Mouse (Mus musculus): ENCODE measurements around the gene Prr14l.
"Not testable (repeated sequence)": the region's sequence is repeated elsewhere in the genome, so short reads cannot be mapped to it uniquely, and the experiment has no call there.

The Prr14l gene

DNA sequence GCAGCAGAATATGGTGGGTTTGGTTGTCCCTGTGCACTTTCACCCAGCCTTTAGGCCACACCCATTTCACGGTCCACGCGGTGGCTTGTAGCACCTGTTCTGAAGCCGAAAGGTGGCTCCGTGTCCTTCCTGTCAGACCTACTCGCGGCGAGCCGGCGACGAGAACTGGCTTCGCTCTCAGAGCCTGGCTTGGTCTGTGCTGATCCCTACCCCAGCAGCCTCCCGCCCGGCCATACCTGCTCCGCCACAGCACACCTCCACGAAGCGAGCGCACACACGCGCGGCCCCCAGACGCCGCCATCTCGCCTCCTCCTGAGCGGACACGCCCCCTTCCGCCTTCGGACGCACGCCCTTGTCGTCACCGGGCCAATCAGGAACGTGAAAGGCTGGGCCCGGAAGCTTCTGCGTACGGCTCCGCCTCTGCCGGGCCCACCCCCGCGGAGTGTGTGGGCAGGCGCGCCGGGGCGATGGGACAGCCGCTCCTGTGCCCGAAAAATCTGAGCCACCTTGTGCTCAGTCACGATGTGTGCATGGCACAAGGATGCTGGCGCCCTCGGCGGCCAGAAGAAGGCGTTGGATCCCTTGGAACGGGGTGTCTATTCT lies 68.6 kb downstream of the Prr14l start, which contains the start of gene Pisd:
TSS of gene Pisd (minus strand) at position 334 of the 603 bp plus-strand sequence.
- DNase-seq (ENCODE audit: low spot score in 2 of 2) = peak; percentile 87 to 91

DNA sequence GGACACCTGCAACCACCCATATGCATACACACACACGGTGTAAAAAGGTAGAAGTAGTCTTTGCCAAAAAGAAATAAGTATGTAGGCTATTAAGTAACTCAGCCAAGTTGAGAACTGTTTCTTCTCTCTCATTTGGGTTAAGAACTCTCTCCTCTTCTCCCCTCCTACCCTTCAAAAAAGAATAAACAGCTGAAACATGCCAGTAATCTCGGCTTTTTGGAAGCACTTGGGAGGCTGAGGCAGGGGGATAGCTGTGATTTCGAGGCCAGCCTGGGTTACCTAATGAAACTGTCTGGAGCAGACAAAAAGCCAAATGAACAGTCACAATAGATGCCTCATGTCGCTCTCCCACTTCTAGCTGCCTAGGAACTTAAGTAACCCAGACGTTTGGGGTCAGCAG lies 69.3 kb downstream of the Prr14l start:
- no peak for DNase-seq (ENCODE audit: low spot score in 2 of 2)

DNA sequence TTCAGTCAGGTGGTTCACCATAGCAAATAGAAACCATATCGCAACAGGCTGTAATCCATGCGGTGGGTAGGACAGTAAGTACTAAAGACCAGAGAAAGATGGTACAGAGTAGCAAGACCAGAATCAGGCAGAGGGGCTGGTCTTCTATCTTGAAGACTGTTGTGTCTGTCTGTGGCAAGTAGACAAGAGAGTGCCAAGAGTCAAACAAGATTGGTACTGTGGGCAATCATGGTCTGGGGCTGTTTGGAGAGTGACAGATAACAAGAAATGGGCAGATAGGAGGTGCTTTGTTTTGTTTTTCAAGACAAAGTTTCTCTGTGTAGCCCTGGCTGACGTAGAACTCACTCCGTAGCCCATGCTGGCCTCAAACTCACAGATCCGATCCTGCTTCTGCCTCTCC lies 72.5 kb downstream of the Prr14l start:
- DNase-seq (ENCODE audit: low spot score in 2 of 2) = no peak

DNA sequence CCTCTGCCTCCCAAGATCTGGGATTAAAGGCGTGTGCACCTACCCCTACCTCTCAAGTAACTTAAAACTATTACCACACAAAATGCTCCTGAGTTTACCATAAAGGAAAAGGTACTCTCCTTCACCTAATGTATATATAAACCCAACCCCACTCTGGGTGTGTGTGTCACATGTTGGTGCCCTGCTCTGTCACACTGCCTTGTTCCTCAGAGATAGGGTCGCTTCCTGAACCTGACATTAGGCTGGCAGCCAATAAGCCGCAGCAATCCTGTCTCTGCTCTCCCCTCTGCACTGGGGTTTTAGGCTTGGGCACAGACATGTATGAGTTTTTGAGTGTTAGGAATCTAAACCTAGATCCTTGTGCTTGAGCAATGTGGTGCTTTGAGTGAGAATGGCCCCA lies 75.9 kb downstream of the Prr14l start:
- DNase-seq (ENCODE audit: low spot score in 2 of 2) = no peak

DNA sequence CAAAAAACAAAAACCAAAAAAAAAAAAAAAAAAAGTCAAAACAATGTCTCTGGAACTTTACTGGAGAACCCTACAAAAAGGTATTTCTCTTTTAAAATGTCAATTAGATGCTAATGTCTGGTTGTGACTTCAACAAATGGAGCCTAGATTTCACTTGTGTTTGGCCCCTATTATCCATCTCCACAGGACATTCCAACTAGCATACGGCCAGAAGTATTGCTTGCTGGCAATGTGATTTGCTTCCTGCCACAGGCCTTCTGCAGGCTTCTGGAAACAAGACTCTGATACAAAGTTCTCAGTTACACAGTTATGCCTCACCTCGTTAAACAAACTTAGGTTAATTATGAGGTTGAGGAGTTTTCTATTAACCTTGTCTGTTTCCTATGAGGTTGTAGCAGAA lies 81.7 kb downstream of the Prr14l start:
- no peak for DNase-seq (ENCODE audit: low spot score in 2 of 2)

DNA sequence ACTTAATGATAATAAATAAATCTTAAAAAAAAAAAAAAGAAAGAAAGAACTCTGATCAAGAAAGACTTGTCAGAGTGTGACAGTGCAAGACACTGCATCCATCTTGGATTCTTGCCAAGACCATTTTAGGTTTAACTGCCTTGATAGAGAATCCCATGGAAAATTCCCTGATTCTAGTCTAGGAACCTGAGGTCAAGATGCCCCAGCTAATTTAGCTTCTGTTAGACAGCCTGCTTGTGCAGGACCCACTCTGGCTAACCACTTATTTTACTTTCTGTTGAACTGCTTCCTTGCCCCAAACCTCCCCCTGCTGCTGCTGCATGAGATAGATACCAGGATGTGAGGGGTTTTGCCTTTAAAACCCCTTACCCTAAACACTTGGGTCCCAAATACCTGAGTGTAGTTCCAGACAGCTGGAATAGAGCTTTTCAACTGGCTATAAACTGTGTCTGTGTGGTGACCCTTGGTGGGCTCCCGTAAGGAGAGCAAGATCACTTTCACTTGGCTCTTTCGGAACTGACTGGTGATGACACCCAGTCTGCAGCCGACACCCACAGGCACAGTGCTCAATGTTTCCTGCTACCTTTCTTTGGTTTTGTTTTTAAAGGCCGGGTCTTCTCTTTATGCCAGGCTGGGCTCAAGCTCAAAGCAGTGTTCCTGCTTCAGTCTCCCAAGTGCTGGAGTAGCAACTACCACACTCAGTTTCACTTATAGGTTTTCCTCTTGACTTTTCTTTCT lies 86.3 kb downstream of the Prr14l start:
- DNase-seq (ENCODE audit: low spot score in 2 of 2) = no peak

DNA sequence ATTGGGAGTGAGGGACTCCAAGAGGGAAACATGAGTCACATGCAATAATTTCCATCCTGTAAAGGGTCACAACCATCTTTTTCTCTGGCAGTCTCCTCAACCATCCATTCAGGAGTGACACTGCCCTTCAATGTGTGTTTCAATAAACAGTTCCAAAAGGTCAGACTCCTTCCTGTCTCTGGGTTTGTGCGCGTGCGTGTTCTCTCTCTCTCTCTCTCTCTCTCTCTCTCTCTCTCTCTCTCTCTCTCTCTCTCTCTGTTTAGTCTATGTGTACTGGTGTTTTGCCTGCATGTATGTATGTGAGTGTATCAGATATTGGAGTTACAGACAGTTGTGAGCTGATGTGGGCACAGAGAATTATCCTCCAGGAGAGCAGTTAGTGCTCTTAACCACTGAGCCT lies 87.1 kb downstream of the Prr14l start:
- DNase-seq (ENCODE audit: low spot score in 2 of 2) = no peak

DNA sequence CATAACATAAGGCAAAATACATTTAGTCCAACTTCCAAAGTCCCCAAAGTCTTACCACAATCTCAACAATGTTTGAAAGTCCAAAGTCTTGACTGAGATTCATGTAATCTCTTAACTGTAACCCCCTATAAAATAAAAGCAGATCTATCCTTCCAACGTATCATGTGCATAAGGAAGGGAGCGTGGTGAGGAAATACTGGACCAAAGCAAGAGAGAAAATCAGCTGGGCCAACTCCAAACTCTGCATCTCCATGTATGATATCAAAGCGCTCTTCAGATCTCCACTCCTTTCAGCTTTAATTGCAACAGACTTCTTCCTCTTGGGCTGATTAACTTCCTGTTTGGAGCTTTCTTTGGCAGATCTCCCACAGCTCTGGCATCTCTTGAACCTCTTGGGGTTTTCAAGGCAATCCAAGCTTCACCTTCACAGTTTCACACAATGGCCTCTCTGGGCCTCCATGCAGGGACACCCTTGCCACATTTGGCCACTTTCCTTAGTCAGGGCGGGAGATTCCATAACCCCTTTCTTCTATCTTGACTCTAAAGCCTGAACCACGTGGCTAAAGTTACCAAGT lies 92.4 kb downstream of the Prr14l start:
- no peak for DNase-seq (ENCODE audit: low spot score in 2 of 2)

DNA sequence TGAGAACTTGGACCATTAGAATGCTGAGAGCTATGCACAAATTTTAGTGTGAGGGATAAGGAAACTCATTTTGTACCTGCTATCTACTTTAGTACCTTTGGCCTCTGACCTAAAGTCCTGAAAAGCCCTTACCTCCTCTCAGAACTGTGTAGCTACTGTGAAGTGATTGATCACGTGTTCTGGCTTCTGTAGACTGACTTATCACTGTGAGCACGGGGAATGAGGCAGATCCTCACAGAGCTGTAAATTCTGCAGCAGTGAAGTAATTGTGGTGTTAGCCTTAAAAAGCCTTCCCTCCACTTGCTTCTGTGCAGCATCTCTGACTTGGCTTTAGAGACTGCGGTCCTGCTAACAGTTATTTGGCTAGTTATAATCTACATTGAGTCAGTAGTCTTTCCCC lies 93.3 kb downstream of the Prr14l start:
- no peak for DNase-seq (ENCODE audit: low spot score in 2 of 2)

DNA sequence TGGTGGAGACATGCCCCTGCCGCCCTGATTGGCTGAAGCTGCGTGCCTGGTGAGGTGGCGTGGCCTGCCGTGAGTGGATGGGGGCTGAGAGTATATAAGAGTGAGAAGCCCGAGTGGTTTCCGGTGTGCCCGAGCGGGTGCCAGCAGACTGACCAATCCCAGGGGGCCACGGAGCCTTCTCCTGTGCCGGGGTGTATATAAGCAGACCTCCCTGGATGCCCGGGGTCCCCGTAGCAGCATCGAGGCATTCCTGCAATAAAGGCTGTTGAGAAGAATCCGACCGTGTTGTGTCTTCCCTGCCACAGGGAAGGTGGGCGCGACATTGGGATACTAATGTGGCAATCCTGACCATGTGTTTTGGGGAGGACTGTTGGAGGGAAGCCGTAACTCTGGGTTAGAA lies 93.7 kb downstream of the Prr14l start:
- not testable (repeated sequence) for DNase-seq (ENCODE audit: low spot score in 2 of 2)

DNA sequence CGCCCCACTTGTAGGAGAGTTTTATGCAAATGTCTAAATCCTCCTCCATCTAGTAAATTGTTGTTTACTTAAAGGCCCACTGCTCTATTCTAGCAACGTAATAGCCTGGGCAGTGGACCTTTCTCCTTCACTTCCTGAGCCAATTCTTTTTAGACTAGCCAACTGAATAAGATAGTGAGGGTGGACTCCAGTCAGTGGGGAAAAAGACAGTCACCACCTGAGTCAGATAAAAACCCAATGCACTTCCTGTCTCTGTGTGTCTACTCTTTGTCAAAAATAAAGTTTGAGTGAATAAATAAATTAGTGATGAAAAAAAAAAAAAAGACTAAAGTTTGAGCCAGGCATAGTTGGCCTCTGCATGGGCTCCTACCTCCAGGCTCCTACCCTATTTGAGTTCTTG lies 94.4 kb downstream of the Prr14l start:
- DNase-seq (ENCODE audit: low spot score in 2 of 2) = no peak

DNA sequence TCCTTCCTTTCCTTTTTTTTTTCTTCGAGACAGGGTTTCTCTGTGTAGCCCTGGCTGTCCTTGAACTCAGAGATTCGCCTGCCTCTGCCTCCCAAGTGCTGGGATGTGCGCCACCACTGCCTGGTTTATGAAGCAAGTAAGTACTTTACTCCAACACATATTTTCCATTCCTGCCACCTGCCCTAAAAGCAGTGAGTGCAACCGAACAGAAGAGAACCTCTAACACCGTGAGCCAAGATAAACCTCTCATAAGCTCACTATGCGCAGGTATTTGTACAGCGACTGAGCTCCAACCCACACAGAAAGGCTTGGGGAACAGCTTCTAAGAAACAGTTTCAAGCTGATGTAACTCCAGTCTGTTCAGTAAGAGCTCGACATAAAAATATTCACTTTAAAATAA lies 97.9 kb downstream of the Prr14l start:
- no peak for DNase-seq (ENCODE audit: low spot score in 2 of 2)

DNA sequence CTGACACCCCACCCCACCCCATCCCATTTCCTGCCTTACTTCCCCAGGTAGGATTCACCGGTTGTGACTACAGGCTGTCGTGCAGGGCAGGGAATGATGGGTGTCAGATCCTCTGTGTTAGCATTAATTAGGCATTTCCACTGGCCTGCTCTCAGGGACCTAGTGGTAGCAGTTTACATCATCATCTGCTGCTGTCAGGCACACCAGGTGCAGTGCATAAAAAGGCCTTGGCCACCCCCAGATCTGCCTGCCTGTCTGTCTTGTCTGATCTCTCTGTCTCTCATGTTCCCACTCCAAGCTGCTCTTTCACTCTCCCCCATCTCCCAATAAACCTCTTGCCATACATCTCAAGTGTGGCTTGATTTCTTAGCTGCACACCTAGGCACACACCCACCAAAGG lies 102.3 kb downstream of the Prr14l start:
- no peak for DNase-seq (ENCODE audit: low spot score in 2 of 2)

DNA sequence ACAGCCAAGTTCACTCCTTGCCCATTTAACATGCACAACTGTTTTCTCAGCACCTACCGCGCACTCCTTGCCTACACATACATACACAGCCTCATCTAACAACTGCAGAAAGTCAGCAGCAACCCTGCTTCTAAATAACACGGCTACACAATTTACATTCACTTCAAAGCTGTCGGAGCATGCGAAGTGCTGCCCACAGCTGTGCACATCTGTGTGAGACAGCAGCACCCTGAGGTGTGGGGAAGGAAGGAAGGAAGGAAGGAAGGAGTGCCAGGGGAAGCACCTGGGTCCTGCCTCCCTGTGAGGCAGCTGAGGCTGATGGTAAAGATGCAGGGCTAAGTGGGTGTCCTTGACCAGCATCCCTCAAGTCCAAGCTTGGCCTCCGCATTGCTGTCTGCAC lies 105.1 kb downstream of the Prr14l start:
- no peak for DNase-seq (ENCODE audit: low spot score in 2 of 2)

DNA sequence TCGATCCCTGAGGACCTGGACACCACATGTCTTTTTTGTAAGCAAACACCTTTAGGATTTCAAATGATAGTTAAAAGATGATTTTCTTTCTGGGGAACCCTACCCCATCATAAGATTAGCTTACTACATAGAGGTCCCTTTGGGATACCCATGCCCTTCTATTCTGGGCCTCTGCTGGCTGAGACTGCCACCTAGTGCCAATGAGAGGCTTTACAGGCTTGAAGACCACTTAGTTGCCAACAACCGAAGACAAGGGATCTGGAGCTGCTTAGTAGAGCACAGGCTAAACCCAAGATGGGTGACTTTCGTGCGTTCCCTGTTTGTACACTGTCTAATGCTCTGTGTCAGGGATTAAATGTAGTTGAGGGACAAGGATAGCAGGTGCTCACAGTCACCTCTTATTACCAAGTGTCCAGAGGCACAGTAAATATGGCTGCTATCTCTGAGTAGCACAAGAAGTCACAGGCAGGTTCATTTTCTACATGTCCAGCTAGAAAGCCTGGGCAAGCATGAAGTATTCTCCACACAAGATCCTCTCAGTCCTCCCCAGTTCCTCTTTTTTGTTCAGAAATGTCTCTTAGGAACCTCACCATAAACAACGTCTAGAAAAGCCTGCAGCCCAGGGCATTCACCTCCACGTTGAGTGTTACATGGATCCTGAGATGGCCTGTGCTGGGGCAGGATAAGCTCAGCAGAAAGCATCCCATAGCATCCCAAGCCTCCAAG lies 106.2 kb downstream of the Prr14l start:
- peak in 1 of 2 experiments; percentile 45 for DNase-seq (ENCODE audit: low spot score in 2 of 2)

DNA sequence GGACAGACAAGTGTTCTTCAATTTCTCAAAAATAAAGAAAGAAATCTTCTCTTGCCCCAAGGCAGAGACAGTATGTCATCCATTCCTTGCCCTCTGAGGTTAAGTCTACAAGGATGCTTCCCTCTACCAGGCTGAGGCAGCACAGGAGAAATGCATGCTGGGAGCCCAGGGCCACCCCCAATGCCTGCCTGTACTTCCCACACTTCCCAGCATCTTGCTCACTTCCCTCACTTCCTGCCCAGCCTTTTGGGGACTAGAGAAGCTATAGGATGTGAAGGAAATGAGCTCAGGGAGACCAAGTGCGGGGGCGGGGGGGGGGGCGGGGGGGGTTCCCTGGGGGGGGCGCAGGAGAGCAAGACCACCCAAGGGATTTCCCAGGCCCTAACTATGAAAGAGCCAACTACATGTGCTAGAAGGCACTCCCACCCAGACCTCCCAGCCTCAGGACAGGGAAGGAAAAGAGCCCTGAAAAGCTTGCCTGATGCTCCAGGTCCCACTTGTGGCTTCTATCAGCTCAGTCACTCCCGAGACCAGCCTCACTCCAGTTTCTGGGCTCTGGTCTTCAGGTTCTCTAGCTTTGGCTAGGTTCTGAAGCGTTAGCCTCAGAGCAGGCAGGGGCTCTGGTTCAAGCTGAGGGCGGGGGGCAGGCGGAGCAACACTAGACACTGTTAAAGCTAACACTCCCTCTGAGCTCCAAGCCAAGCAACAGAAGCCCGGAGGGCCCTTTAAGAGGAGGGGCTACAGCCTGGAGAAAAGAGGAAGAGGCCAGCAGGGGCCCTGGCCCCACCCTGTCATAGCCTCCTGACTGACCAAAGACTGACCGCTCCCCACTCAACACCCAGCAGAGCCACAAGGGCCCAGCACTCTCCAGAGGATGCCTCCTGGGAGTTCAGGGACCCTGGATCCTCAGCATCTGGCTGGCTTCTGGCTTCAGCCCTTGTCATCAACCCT lies 108.1 kb downstream of the Prr14l start:
- peak; percentile 34 to 48 for DNase-seq (ENCODE audit: low spot score in 2 of 2)

DNA sequence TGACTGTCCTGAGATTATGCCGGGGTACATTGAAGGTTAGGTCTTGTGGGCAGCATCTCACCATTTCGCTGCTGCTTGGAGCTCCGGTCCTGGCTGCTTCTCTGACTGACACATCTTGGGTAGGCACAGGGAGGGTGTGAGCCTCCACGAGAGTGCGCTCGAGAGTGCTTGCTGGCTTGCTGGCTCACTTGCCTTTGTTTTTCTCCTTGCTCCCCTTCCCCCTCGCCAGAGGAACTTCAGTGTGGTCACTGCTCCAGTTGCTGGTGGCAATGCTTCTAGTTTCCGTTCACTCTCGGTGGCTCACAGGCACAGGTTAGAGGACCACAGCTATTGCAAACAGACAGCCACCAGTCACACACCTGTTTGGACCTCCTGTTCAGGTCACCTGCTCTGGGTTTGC lies 111.9 kb downstream of the Prr14l start:
- peak; percentile 67 to 73 for DNase-seq (ENCODE audit: low spot score in 2 of 2)

DNA sequence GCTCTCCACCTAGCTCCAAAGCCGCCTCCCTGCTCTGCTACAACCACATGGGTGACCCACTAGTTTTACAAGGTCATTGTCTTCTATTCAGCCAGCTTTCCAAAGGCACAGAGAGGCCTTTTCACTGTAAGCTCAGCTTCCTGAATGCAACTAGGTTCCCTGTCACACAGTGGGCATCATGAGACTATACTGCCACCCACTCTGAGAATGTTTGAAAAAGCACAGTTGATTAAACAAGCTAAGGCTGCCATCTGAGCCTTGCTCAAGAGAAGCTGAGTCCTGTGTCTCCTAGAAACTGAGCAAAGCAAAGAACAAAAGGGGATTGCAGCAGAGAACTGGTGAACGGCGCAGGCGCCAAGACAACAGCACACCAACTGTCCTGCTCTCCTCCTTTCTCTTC lies 112.7 kb downstream of the Prr14l start:
- peak; percentile 25 to 38 for DNase-seq (ENCODE audit: low spot score in 2 of 2)

DNA sequence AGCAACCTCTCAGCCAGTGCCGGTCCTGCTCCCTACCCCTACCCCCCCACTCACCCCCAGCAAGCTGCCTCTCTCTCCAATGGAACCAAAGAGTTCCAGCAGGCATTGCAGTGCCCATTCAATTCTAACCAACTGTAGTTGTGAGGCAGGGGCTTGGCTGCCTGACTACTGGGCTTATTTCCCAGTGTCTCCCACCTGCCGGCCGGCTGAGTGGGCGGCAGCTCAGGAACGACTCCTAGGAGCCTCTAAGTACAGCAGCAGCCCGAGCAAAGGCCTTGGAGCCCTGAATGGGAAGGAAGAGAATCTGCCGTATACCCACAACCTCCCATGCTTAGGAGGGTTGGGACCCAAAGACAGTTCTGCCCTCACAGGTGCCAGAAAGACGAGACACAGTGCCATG lies 113.2 kb downstream of the Prr14l start:
- DNase-seq (ENCODE audit: low spot score in 2 of 2) = not testable (repeated sequence)

DNA sequence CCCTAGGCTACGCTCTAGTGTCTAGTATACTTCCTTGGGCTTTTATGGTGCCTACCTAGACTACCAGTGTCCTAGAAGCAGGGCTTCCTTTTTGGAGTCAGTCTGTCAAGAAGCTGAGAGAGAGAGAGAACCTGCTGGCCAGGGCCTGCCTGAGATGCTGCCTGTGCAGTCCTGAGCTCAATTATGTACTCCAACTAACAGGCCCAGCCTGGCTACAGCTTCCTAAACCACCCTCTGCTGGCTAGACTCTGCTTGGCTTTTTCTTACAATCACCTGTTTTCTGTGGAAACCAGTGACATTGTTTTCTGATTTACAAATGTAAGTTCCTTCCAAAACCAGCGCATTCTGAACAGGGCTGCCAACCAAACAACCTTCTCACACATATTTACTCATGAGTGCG lies 113.9 kb downstream of the Prr14l start:
- no peak for DNase-seq (ENCODE audit: low spot score in 2 of 2)
